Mouse (Mus musculus) C2C12 (cell line): ENCODE data around the gene Tbc1d16. TPM values are rescaled to one million over a fixed set of nuclear protein-coding genes. Genes with fewer than 3 reads are reported as not detected.

Experiments used
- H3K27me3 ChIP-seq: one replicate; pipeline ENCODE4 v1.6.1; 2011; ENCODE audit not compliant: control insufficient read depth, insufficient read depth, insufficient read length
- H3K36me3 ChIP-seq: one replicate; pipeline ENCODE4 v1.6.1; 2011; ENCODE audit not compliant: control insufficient read depth, insufficient read depth
- H3K4me3 ChIP-seq: one replicate; pipeline ENCODE4 v1.5.1; 2011; ENCODE audit warnings: mild to moderate bottlenecking, control low read depth; ENCODE audit not compliant: poor library complexity, insufficient read depth, severe bottlenecking
- H3K79me2 ChIP-seq: one replicate; pipeline ENCODE4 v1.6.1; 2011; ENCODE audit not compliant: control insufficient read depth, insufficient read depth
- H3K79me3 ChIP-seq: one replicate; pipeline ENCODE4 v1.6.1; 2011; ENCODE audit warnings: low read depth, control low read depth
- H3ac ChIP-seq: one replicate; pipeline ENCODE3; 2011; ENCODE audit warnings: low read depth; ENCODE audit not compliant: control insufficient read depth, insufficient read length
- CEBPB ChIP-seq: IDR thresholded peaks from one replicate; pipeline ENCODE4 v1.6.1; 2011; ENCODE audit warnings: low read depth, mild to moderate bottlenecking, control low read depth, moderate library complexity
- CTCF ChIP-seq: IDR thresholded peaks from one replicate; pipeline ENCODE4 v1.5.1; 2011; ENCODE audit not compliant: control insufficient read depth, insufficient read depth, insufficient read length
- FOSL1 ChIP-seq: IDR thresholded peaks from one replicate; pipeline ENCODE4 v1.8.0; 2011; ENCODE audit warnings: mild to moderate bottlenecking, low read length; ENCODE audit not compliant: poor library complexity, insufficient read depth, severe bottlenecking
- MAX ChIP-seq: IDR thresholded peaks from one replicate; pipeline ENCODE4 v1.6.1; 2011; ENCODE audit warnings: mild to moderate bottlenecking, control low read depth
- MYOD1 ChIP-seq: IDR thresholded peaks from one replicate; pipeline ENCODE4 v1.6.1; 2011; ENCODE audit warnings: low read depth; ENCODE audit not compliant: control insufficient read depth, insufficient read length
- MYOG ChIP-seq: IDR thresholded peaks from one replicate; pipeline ENCODE4 v1.6.1; 2011; ENCODE audit not compliant: control insufficient read depth, insufficient read length; ENCODE audit errors: extremely low read depth
- USF1 ChIP-seq: IDR thresholded peaks from one replicate; pipeline ENCODE4 v1.6.1; 2011; ENCODE audit warnings: low read depth, mild to moderate bottlenecking, control low read depth, moderate library complexity
- polyA plus RNA-seq: library from polyadenylated mRNA; unstranded; fragments of >200 nt; fragmentation: generic; extraction: Trizol; gene quantifications from one replicate; pipeline ENCODE4 v1.2.1, GENCODE M21; 2012; ENCODE audit warnings: missing spikeins

The Tbc1d16 gene
- polyA plus RNA-seq, 1 experiment = 4.9 TPM

- H3K4me3 ChIP-seq = no peak overlapping the region
- H3K36me3 ChIP-seq = no peaks in the 10 kb centered on the region
- no peaks in the 10 kb centered on the region for H3K79me3 ChIP-seq
- H3ac ChIP-seq = no peak overlapping the region
- H3K27me3 ChIP-seq = no peaks in the 10 kb centered on the region
- H3K79me2 ChIP-seq = no peaks in the 10 kb centered on the region
- TF ChIP-seq MAX = no peak
- no peak for TF ChIP-seq USF1
- TF ChIP-seq FOSL1 = no peak
- TF ChIP-seq CTCF = no peak
- TF ChIP-seq MYOD1 = no peak
- TF ChIP-seq MYOG = no peak
- TF ChIP-seq CEBPB = no peak
Measured at GRCm38 (mm10) chr11:119205738-119206137, 22.6 kb downstream of the Tbc1d16 start.

- no peaks in the 10 kb centered on the region for H3K27me3 ChIP-seq
- no peaks in the 10 kb centered on the region for H3K79me2 ChIP-seq
- H3K4me3 ChIP-seq = no peak overlapping the region
- TF ChIP-seq CTCF = peak; percentile 78
- TF ChIP-seq FOSL1 = no peak
- no peak overlapping the region for H3ac ChIP-seq
- no peaks in the 10 kb centered on the region for H3K79me3 ChIP-seq
- H3K36me3 ChIP-seq = no peaks in the 10 kb centered on the region
Measured at GRCm38 (mm10) chr11:119203423-119203822, 24.9 kb downstream of the Tbc1d16 start.

- H3K27me3 ChIP-seq = no peaks in the 10 kb centered on the region
- H3K79me3 ChIP-seq = no peaks in the 10 kb centered on the region
- no peaks in the 10 kb centered on the region for H3K79me2 ChIP-seq
- no peak overlapping the region for H3ac ChIP-seq
- H3K4me3 ChIP-seq = no peak overlapping the region
- no peaks in the 10 kb centered on the region for H3K36me3 ChIP-seq
- TF ChIP-seq FOSL1 = no peak
- TF ChIP-seq MYOD1 = no peak
- no peak for TF ChIP-seq CEBPB
- TF ChIP-seq CTCF = no peak
- no peak for TF ChIP-seq MYOG
- TF ChIP-seq MAX = no peak
- no peak for TF ChIP-seq USF1
Measured at GRCm38 (mm10) chr11:119199233-119199601, 29.1 kb downstream of the Tbc1d16 start.

- H3K27me3 ChIP-seq = no peaks in the 10 kb centered on the region
- H3K79me2 ChIP-seq = no peaks in the 10 kb centered on the region
Measured at GRCm38 (mm10) chr11:119198564-119199232, 29.6 kb downstream of the Tbc1d16 start.

GRCm38 (mm10) chr11:119197618-119198563 lies 30.4 kb downstream of the Tbc1d16 start:
- Histone ChIP-seq H3K79me3 (no peaks in the 10 kb centered on the region), H3K4me3 (no peak overlapping the region), H3K36me3 (no peaks in the 10 kb centered on the region), H3K27me3 (no peaks in the 10 kb centered on the region), H3ac (no peak overlapping the region), H3K79me2 (no peaks in the 10 kb centered on the region)
- TF ChIP-seq FOSL1 (no peak), MAX (no peak), MYOD1 (no peak), USF1 (no peak), MYOG (no peak), CEBPB (no peak), CTCF (no peak)

More at GRCm38 (mm10) chr11:119198564-119199232, 29.6 kb downstream of the Tbc1d16 start:
- H3ac ChIP-seq = no peak overlapping the region
- no peak overlapping the region for H3K4me3 ChIP-seq
- H3K79me3 ChIP-seq = no peaks in the 10 kb centered on the region
- no peaks in the 10 kb centered on the region for H3K36me3 ChIP-seq
- TF ChIP-seq MAX (no peak), MYOD1 (no peak), MYOG (no peak), USF1 (no peak), FOSL1 (no peak), CTCF (peak; percentile 60), CEBPB (no peak)
